Mouse (Mus musculus) 3T3-L1 (cell line): ENCODE measurements around the gene Tdrd3.

Source experiments
- DNase-seq: peaks from one replicate; pipeline ENCODE4 v3.0.0-alpha.2; 2015; ENCODE audit warnings: low read depth, low spot score

Gene Tdrd3

DNA sequence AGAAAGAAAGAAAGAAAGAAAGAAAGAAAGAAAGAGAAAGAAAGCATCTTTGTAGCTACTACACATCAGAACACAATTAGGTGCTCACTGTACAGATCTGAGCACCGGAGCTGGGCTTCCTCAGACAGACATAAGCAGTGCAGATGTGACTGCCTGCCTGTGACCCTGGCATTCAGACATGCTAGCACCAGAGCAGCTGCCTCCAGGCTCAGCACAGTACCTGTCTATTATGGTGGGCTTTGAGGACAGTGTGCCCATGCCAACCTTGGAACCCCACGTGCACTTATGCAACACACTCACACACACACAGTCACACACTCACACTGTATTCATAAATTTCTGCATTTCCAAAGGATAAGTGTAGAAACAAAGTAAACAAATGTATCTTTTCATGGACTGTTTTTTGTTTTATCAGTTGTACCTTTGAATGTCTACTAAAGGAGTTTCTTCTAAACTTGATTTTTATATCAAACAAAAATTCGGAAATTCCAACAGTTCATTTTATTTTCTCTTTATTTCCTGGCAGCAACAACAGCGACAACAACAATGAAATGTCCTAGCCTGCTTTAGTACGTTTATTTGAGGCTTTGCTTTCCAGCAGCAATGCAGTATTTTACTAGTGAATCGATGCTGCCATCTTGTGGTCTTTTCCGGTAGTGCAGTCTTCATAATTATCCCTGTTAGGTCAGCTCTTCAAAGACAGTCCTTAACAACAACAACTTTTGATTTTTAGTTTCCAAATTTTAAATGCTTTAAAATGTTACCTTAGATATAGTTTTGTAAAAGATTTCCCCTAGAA, 35.4 kb downstream of the Tdrd3 start:
- DNase-seq = peak; percentile 89

DNA sequence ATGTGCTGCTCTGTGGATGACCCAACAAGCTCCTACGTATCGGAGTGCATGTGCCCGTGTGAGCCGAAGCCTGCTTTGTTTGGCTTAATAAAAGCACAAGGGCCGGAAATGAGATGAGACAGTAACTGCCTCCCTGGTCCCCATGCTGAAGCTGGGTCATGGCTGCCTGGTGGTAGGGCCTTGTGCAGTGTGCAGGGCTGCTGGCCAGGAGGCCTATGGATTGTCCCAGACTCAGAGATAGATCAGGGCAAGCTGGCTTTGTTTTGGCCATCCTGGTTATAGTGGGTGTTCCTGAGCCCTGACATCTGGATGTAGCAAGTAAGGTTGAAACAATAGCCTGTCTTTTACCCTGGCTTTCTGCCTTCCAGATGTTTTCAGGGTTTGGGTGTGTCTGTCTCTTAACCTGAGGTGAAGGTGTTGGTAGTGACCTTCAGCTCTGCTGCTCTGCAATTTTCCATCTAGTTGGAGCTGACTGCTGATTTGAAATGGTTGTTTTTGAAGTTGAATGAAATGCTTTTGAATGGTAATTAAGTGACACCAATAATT, 39.3 kb downstream of the Tdrd3 start:
- no peak for DNase-seq

DNA sequence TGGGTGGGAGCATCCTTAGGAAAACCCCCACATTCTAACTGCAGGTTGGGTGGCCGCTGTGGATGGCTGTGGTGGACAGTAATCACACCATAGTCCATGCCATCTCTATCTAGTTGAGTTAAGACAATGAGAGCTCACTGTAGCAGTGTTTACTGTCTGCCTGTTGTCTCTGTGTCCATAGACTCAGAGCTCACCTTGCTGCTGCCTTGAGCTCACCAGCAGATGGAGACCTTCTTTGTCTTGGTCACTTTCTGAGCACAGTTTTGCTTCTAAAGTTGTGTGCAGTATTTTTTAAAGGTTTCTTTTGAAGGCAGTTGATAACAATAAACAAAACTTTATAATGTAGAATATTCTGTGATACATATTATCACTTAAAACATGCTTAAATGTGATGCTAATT, 43.3 kb downstream of the Tdrd3 start:
- no peak for DNase-seq

DNA sequence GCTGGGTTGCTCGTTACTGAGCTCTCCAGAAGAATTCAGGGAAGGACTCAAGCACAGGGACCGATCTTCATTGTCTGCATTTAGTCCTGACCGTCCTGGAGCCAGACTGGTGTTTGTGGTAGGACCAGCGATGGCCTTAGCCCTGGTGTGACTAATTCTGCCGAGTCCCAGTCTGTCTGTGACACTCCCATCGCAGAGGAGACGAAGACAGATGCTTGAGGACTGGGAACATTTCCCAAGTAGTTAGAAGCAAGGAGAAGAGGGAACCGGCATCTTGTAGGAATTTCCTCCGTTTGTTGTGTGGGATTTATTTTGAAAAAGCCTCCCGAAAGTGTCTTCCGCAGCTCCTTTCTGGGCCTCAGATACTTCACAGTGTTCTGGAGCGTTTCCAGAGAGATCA, 45.1 kb downstream of the Tdrd3 start:
- no peak for DNase-seq

- DNase-seq = peak; percentile 78
Measured at GRCm38 (mm10) chr14:87463963-87464654, 47.7 kb downstream of the Tdrd3 start.

GRCm38 (mm10) chr14:87464655-87465054, 48.2 kb downstream of the Tdrd3 start:
- no peak for DNase-seq

- DNase-seq = no peak
Measured at GRCm38 (mm10) chr14:87467586-87467985, 51.1 kb downstream of the Tdrd3 start.

GRCm38 (mm10) chr14:87471521-87471920, 55.1 kb downstream of the Tdrd3 start:
- DNase-seq = no peak

DNA sequence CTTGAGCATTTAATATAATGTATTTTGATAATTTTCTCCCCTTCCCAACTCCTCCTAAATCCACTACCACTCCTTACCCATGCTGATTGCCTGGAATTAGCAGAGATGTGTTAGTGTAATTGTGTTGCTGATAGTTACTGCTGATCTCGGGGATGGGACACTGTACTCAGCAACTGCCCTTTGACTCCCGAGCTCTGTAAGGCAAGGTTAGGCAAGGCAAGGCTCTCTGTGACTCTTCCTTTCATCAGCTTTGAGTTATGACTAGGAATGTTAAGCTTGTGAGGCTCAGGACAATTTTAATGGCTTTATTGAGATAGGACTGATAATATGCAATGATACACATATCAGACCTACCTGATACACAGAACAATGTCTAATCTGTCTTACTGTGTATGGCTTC, 56.3 kb downstream of the Tdrd3 start:
- no peak for DNase-seq

DNA sequence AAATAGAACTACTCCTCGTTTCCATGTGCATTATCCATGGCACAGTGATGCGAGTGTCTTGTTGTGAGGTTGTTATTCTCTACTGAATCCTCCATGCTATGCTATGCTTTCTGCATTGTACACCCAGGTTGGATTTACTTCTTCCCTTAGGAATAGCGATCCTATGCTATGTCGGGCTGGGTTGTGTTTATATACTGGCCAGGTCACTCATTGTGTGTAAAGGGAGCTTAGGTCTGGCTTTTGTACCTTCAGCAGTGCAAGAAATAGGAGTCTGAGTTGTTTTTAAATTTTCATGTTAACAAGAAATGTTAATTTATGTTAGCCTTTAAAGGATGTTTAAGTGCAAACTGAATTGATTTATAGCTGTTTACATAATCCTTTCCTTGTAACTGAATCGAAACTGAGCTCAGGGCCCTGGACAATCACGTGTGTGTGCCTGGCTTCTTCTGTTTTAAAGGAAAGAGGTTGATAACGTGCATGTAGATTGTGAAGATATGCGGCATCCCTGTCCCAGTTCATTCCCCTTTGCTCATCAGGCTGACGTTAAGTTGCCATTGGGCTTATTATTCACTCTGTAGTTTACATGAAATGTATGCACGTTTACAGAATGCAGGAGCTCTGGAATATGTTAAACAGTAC, 59.4 kb downstream of the Tdrd3 start:
- DNase-seq = no peak

DNA sequence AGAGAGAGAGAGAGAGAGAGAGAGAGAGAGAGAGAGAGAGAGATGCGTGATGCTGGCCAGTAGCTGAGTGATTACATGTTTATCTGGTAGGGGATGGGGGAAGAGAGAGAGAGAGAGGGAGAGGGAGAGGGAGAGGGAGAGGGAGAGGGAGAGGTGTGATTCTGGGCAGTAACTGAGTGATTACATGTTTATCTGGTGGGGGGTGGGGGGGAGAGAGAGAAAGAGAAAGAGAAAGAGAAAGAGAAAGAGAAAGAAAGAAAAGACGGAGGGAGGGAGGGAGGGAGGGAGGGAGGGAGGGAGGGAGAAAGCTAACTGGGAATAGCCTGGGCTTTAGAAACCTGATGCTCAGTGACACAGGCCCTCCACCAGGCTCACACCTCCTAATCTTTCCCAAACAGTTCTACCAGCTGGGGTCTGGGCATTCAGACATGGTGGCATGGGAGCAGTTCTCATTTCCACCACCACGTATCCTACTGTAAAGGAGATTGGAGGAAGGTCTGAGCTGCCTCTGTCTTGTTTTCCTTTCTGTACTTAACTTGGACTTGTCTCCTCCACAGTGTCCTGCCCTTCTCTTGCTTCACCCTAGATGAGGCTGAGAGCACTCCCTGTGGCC, 62.0 kb downstream of the Tdrd3 start:
- no peak for DNase-seq

GRCm38 (mm10) chr14:87485888-87486287, 69.4 kb downstream of the Tdrd3 start:
- no peak for DNase-seq

DNA sequence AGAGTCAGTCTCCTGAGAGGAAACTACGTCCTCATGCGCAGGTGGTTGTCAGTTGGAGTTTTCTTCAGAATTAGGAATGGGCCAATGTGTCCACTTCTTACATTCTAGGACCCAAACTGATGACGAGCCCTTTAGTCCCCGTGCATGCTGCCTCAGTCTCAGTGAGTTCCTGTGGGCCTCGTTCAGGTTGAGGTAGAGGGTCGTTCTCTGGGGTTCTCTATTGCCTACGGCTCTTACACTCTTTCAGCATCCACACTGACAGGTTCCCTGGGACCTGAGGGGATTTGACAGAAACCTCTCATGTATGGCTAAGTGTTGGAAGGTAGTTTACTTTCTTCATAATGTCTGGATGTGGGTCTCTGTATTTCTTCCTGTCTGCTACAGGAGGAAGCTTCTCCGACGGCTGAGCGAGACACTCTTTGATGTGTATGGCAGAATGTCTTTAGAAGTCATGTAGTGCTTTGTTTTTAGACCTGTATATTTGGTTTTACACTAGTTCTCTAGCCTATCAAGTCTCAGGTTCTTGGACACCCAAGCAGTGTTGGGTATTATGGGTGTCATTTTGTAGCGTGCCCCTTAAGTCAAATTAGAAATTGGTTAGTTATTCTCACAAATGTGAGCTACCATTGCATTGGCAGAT, 81.6 kb downstream of the Tdrd3 start:
- DNase-seq = no peak

- no peak for DNase-seq
Measured at GRCm38 (mm10) chr14:87505924-87506323, 89.5 kb downstream of the Tdrd3 start.

- DNase-seq = no peak
Measured at GRCm38 (mm10) chr14:87515281-87515680, 98.8 kb downstream of the Tdrd3 start.

DNA sequence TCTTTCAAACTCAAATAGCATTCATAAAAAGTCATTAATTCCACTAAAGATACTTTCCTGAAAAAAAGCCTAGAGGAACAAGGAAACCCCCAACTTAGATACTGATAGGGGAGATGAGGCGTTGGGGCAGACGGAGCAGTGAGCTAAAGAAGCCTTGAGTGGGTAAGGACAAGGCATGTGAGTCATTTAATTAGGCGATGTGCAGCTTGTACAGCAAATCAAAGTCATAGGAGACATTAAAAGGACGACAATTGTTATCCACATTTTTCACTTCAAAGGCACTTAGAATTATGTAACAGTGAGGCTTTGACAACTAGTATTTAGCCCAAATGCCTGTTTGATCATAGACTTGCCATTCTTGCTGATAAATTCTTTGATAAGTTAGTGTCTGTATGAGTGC, 100.9 kb downstream of the Tdrd3 start:
- DNase-seq = no peak

- DNase-seq = no peak
Measured at GRCm38 (mm10) chr14:87531847-87532246, 115.4 kb downstream of the Tdrd3 start.

DNA sequence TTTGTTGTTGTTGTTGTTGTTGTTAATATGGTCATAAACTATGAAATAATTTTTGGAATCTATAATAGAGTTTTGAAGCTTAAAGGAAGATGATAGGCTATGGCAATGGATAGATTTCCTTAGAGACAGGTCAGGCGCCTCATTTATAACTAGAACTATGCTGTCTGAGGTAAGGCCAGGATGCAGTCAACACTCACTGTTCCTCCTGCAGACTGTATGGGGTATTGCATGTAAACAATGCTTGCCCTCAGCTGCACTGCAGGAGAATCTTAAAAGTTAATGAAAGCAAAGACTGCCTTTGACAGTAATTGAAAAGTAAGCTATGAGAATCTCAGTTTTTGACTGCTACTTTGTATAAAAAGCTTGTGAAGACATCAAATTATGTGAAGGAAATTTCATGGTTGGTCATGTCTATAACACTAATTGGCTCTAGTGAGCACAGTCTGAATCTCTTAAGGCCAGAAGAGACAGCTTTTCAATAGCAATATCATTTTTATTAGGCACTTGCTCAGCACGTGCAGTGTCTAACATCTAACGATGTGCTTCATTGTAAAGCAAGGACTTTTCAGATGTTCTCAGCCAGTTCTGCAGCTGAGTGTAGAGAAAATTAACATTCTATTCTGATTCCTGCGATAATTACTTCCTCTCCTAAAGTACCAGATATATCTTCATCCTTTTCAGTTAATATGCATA, 120.8 kb downstream of the Tdrd3 start:
- peak; percentile 25 for DNase-seq

DNA sequence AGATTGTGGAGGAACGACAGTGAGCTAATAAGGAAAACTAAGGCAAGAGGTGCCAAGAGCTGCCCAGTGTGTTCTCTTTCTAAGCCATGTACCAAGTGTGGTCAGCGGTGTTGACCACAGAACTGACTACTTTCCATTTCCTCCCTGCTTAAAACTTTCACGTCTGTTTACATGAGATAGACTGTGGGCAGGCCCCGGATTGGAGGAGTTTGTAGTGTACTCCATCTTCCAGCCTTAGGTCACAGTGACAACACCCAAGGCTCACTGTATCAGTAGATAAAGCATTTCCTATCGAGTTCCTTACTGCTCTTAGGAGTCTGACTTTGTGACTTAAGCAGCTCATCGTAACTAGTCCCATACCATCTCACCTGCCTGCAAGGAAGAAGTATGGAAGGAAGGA, 133.5 kb downstream of the Tdrd3 start:
- DNase-seq = no peak

DNA sequence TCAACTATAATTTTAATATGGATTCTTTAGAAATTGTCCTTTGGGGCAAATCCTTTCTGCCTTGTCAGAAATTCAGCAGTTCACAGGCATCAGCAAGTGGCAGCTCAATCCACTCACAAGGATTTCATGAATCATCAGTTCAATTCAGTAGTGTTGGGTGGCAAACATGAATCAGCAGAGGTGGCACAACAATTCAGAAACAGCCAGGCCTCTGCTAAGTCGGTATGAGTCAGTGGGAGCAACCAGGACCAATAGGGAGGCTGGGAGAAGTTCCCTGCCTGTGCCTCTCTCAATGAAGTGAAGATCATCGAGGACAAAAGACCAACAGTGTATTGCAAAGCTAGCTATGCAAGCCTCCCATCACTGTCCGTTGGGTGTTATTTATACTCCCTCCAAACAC, 135.8 kb downstream of the Tdrd3 start:
- DNase-seq = peak; percentile 47

GRCm38 (mm10) chr14:87563841-87564240, 147.4 kb downstream of the Tdrd3 start:
- no peak for DNase-seq
